Mouse (Mus musculus) stomach, embryonic 15.5 days (tissue): ENCODE data around the gene Meis1. TPM values are rescaled to one million over a fixed set of nuclear protein-coding genes. Genes with fewer than 3 reads are reported as not detected.
A peak's percentile ranks its signal among the peaks of the same experiment; 100 is the strongest.

Experiments used
- ATAC-seq: fragments of 200-750 bp; cut with Nextera tagmentation; 2 replicates; pipeline ENCODE4 v1.8.0; 2017; ENCODE audit warnings: low read depth, moderate number of reproducible peaks, moderate TSS enrichment; ENCODE audit not compliant: insufficient read depth, low FRiP score
- H3K27ac ChIP-seq: fragments of 300-500 bp; sonication (generic); 2 replicates; pipeline ENCODE4 v1.5.1; 2015; ENCODE audit warnings: mild to moderate bottlenecking, inconsistent platforms
- H3K27me3 ChIP-seq: fragments of 300-500 bp; sonication (generic); replicated peaks from 2 replicates; pipeline ENCODE4 v1.6.1; 2015; ENCODE audit warnings: inconsistent platforms
- H3K36me3 ChIP-seq: fragments of 300-500 bp; sonication (generic); 2 replicates; pipeline ENCODE4 v1.6.1; 2015; ENCODE audit warnings: inconsistent platforms
- H3K4me1 ChIP-seq: fragments of 300-500 bp; sonication (generic); 2 replicates; pipeline ENCODE4 v1.6.1; 2015; ENCODE audit warnings: inconsistent platforms
- H3K4me2 ChIP-seq: fragments of 300-500 bp; sonication (generic); 2 replicates; pipeline ENCODE4 v1.6.1; 2015; ENCODE audit warnings: mild to moderate bottlenecking, inconsistent platforms
- H3K4me3 ChIP-seq: fragments of 300-500 bp; sonication (generic); replicated peaks from 2 replicates; pipeline ENCODE4 v1.5.1; 2015; ENCODE audit warnings: inconsistent platforms
- H3K9ac ChIP-seq: fragments of 300-500 bp; sonication (generic); 2 replicates; pipeline ENCODE4 v1.6.1; 2015; ENCODE audit warnings: inconsistent platforms
- H3K9me3 ChIP-seq: fragments of 300-500 bp; sonication (generic); 2 replicates; pipeline ENCODE4 v1.6.1; 2016; ENCODE audit warnings: inconsistent platforms
- WGBS: fragments of 180-500 bp; shearing (Covaris S2); methylation state at CpG from one replicate; pipeline ENCODE4 v1.1.7; 2015; 5-methylcytosine and 5-hydroxymethylcytosine counted together
- polyA plus RNA-seq: library from polyadenylated mRNA; unstranded; fragments of >200 nt; fragmentation: Nextera tagmentation; extraction: Ambion mirVana; gene quantifications from 2 replicates; pipeline ENCODE4 v1.2.1, GENCODE M21; 2015

Meis1 gene
- polyA plus RNA-seq, 1 experiment from 2014 or later, result 139 TPM

DNA sequence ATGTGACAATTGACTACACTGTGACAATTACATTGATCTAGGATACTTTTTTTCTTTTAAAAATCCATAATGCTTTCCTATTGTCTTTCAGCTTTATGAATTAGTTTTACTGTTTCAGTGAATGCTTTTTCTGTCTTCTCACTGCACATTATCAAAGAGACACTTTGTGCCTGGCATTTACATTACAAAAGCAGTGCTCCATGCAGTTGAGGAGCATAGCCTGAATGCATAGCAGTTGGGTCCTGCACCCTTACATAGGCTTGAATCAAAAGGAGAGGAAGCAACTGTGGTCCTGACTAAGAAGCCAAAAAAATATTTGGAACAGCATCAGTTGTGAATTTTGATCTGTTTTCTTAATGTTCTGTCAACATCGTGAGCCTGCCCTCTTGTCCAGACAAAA is 105.5 kb downstream of the Meis1 start:
- Histone ChIP-seq H3K4me3 (no peak overlapping the region), H3K27me3 (no peaks in the 10 kb centered on the region), H3K4me2 (no peak overlapping the region), H3K36me3 (no peaks in the 10 kb centered on the region), H3K27ac (0 out of 2 replicates have a peak overlapping the region, but pooled peaks have one; percentile 35), H3K4me1 (no peaks in the 10 kb centered on the region), H3K9ac (no peak overlapping the region), H3K9me3 (no peaks in the 10 kb centered on the region)
- ATAC-seq, result no peak
- WGBS, result 60% methylated on average over 1 of the region's 1 CpGs

DNA sequence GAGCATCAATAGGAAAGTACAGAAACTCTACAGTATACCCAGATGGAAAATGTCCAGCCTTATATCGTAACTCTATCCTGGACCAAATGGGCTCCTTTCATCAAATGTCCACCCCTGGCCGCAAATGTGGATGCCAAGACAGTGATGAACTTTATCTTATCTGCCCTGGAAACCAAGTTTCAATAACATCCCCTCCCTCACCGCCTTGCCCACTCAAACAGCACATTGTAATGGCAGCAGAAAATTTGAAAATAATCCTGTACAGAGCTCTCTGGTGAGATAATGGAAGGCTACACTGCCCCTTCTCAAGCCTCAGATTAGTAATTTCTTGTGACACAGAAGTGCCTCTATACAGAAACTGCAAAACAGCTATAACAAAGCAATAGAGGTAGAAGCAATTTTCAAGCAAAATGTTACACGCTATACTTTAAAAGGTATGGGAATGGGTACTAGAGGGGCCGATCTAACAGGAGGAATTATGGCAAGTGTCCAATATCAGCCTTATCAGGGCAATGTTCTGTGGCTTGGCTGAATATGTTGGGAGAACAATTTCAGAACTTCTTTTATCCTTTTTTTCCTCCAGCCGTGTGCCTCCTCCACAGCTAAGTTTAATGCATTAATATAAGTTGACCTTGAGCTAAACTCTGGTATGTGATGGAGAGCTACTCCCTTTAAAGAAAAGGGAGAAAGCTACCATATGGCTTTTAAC is 106.3 kb downstream of the Meis1 start:
- 54% methylated on average over 6 of the region's 6 CpGs for WGBS
- Histone ChIP-seq H3K4me3 (no peak overlapping the region), H3K27ac (peak overlapping the region; percentile 21; the same call in 1 of the 2 replicates), H3K4me1 (no peaks in the 10 kb centered on the region), H3K27me3 (no peaks in the 10 kb centered on the region), H3K9me3 (no peaks in the 10 kb centered on the region), H3K9ac (no peak overlapping the region), H3K4me2 (no peak overlapping the region), H3K36me3 (no peaks in the 10 kb centered on the region)
- ATAC-seq, result no peak

DNA sequence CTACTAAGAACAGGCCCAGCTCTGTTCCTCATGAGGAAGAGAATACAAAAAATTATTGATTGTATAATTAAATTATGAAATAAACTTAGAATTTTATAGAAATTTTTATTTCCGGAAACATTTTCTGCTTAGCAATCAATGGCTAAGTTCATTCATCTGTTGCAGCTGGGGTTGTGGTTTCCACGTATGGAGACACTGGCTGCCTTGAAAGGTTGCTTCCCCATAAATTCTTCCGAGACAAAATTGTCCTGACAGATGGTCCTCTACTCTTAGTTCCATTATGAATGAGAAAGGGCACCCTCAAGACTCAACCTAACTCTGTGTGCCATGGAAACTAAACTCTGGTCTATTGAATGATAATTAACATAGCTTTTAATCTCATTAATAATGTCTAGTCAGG is 111.9 kb downstream of the Meis1 start:
- Histone ChIP-seq H3K9me3 (no peaks in the 10 kb centered on the region), H3K4me2 (no peak overlapping the region), H3K36me3 (no peaks in the 10 kb centered on the region), H3K4me3 (no peak overlapping the region), H3K27me3 (no peaks in the 10 kb centered on the region), H3K4me1 (no peaks in the 10 kb centered on the region), H3K9ac (no peak overlapping the region), H3K27ac (no peak overlapping the region)
- 70% methylated on average over 3 of the region's 3 CpGs for WGBS
- no peak for ATAC-seq

- no peak for ATAC-seq
- WGBS, result 68% methylated on average over 1 of the region's 1 CpGs
- Histone ChIP-seq H3K9me3 (no peaks in the 10 kb centered on the region), H3K36me3 (no peaks in the 10 kb centered on the region), H3K4me1 (no peaks in the 10 kb centered on the region), H3K4me2 (no peak overlapping the region), H3K27me3 (no peaks in the 10 kb centered on the region), H3K9ac (no peak overlapping the region), H3K4me3 (no peak overlapping the region), H3K27ac (no peak overlapping the region)
Measured at GRCm38 (mm10) chr11:18905431-18905830, 113.4 kb downstream of the Meis1 start.

GRCm38 (mm10) chr11:18904880-18905279 is 113.9 kb downstream of the Meis1 start:
- ATAC-seq, result no peak

GRCm38 (mm10) chr11:18904285-18904684 is 114.5 kb downstream of the Meis1 start:
- Histone ChIP-seq H3K9ac (no peak overlapping the region), H3K4me3 (no peak overlapping the region), H3K27me3 (no peaks in the 10 kb centered on the region), H3K27ac (no peak overlapping the region), H3K9me3 (no peaks in the 10 kb centered on the region), H3K4me1 (peaks cover 3% of the 10 kb centered on the region), H3K4me2 (no peak overlapping the region), H3K36me3 (no peaks in the 10 kb centered on the region)
- 53% methylated on average over 5 of the region's 5 CpGs for WGBS
- ATAC-seq, result no peak

More at GRCm38 (mm10) chr11:18904880-18905279, 113.9 kb downstream of the Meis1 start:
- no peak overlapping the region for H3K27ac ChIP-seq
- H3K9ac ChIP-seq, result no peak overlapping the region
- H3K4me3 ChIP-seq, result no peak overlapping the region
- WGBS, result 70% methylated on average over 1 of the region's 1 CpGs
- H3K4me1 ChIP-seq, result no peaks in the 10 kb centered on the region; the same call in 1 of the 2 replicates
- no peaks in the 10 kb centered on the region for H3K27me3 ChIP-seq
- no peak overlapping the region for H3K4me2 ChIP-seq
- H3K9me3 ChIP-seq, result no peaks in the 10 kb centered on the region
- no peaks in the 10 kb centered on the region for H3K36me3 ChIP-seq

DNA sequence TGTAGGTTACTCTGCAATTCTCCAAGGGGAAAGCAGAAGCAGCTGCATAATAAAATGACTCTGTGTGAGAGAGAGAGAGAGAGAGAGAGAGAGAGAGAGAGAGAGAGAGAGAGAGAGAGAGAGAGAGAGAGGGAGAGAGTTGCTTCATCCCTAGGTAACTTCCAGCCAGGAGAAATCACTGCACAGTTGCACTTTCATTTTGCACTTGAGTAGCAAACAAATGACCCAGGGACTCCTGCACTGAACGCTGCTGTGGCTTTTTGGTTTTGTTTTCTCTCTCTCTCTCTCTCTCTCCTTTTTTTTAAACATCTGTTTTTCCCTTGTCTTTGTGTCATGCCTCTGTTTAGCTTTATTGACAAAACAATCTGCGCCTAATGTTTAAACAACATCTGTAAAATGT is 118.3 kb downstream of the Meis1 start:
- ATAC-seq, result no peak
- H3K9ac ChIP-seq, result no peak overlapping the region
- H3K4me2 ChIP-seq, result no peak overlapping the region
- 32% methylated on average over 2 of the region's 2 CpGs for WGBS
- no peaks in the 10 kb centered on the region for H3K9me3 ChIP-seq
- H3K4me3 ChIP-seq, result no peak overlapping the region
- H3K4me1 ChIP-seq, result peaks cover 17% of the 10 kb centered on the region
- no peaks in the 10 kb centered on the region for H3K27me3 ChIP-seq
- H3K36me3 ChIP-seq, result 0 out of 2 replicates have a peak, but pooled peaks cover 2% of the 10 kb centered on the region
- no peak overlapping the region for H3K27ac ChIP-seq

DNA sequence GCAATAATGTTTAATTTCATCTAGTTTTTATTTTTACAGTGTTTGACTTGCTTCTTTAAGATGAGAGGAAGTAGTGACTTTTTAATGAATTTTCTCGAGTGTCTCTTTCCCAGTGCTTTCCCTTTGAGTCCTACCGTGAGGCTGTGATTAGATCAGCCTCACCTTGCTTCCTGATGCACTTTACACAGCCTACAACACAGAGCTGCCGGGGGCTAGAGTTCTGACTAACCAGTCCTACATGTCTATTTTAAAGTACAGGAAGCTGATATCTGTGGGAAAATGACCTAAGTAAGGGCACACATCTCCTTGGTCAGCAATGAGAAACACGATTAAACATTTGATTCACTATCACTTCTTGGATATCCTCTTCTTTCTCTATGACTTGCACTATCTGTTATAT is 119.9 kb downstream of the Meis1 start:
- 14% methylated on average over 4 of the region's 4 CpGs for WGBS
- H3K9me3 ChIP-seq, result no peaks in the 10 kb centered on the region
- H3K36me3 ChIP-seq, result 0 out of 2 replicates have a peak, but pooled peaks cover 4% of the 10 kb centered on the region
- peaks cover 17% of the 10 kb centered on the region for H3K4me1 ChIP-seq
- no peaks in the 10 kb centered on the region for H3K27me3 ChIP-seq
- no peak for ATAC-seq
- H3K4me3 ChIP-seq, result no peak overlapping the region
- peak overlapping the region; percentile 78 for H3K27ac ChIP-seq
- no peak overlapping the region for H3K9ac ChIP-seq
- peak overlapping the region; percentile 25 for H3K4me2 ChIP-seq

- H3K36me3 ChIP-seq, result 0 out of 2 replicates have a peak, but pooled peaks cover 4% of the 10 kb centered on the region
- H3K27ac ChIP-seq, result peak overlapping the region; percentile 78
- peak; percentile 79 for ATAC-seq
- H3K4me3 ChIP-seq, result no peak overlapping the region
- no peak overlapping the region for H3K9ac ChIP-seq
- H3K27me3 ChIP-seq, result no peaks in the 10 kb centered on the region
- H3K4me2 ChIP-seq, result peak overlapping the region; percentile 25
- peaks cover 17% of the 10 kb centered on the region for H3K4me1 ChIP-seq
- 5% methylated on average over 7 of the region's 7 CpGs for WGBS
- no peaks in the 10 kb centered on the region for H3K9me3 ChIP-seq
Measured at GRCm38 (mm10) chr11:18897921-18898646, 120.7 kb downstream of the Meis1 start.

GRCm38 (mm10) chr11:18897250-18897649 is 121.5 kb downstream of the Meis1 start:
- H3K27me3 ChIP-seq, result no peaks in the 10 kb centered on the region
- no peak for ATAC-seq
- H3K4me3 ChIP-seq, result no peak overlapping the region
- no peak overlapping the region for H3K4me2 ChIP-seq
- H3K9me3 ChIP-seq, result no peaks in the 10 kb centered on the region
- no peak overlapping the region; the same call in 1 of the 2 replicates for H3K27ac ChIP-seq
- H3K36me3 ChIP-seq, result 0 out of 2 replicates have a peak, but pooled peaks cover 4% of the 10 kb centered on the region
- no peak overlapping the region for H3K9ac ChIP-seq
- H3K4me1 ChIP-seq, result peaks cover 17% of the 10 kb centered on the region
- 37% methylated on average over 2 of the region's 2 CpGs for WGBS

DNA sequence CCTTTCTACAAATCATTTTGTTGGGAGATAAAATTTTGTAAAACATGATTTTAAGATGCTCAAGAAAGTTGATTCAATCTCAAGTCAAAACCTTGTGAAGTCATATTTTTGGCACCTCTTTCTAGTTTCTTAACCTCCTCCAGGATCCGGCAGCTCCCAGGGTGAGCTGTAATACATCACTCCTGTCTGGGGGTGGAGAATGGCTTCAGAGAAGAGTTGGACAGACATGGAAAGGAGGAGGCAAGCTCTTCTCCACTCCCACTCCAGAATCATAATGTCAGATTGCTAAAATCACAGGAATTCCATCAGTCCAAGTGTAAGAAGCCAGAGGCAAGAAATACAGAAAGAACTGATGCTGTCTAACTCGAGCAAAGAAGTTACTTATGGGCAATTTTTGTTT is 126.3 kb downstream of the Meis1 start:
- Histone ChIP-seq H3K27me3 (no peaks in the 10 kb centered on the region), H3K4me2 (no peak overlapping the region), H3K9ac (no peak overlapping the region), H3K27ac (peak overlapping the region; percentile 31; the same call in 1 of the 2 replicates), H3K4me3 (no peak overlapping the region), H3K36me3 (0 out of 2 replicates have a peak, but pooled peaks cover 4% of the 10 kb centered on the region), H3K9me3 (no peaks in the 10 kb centered on the region), H3K4me1 (peaks cover 4% of the 10 kb centered on the region; the same call in 1 of the 2 replicates)
- no peak for ATAC-seq
- WGBS, result 29% methylated on average over 2 of the region's 2 CpGs

GRCm38 (mm10) chr11:18889139-18889538 is 129.6 kb downstream of the Meis1 start:
- Histone ChIP-seq H3K36me3 (no peaks in the 10 kb centered on the region), H3K4me2 (no peak overlapping the region), H3K4me3 (no peak overlapping the region), H3K27ac (peak overlapping the region; percentile 40; the same call in 1 of the 2 replicates), H3K9me3 (no peaks in the 10 kb centered on the region), H3K4me1 (peaks cover 5% of the 10 kb centered on the region; the same call in 1 of the 2 replicates), H3K9ac (no peak overlapping the region), H3K27me3 (no peaks in the 10 kb centered on the region)
- ATAC-seq, result no peak
- WGBS, result 22% methylated on average over 5 of the region's 5 CpGs
